Comparison of ENCODE assay signal across 10 mouse cellular contexts in genomic region chr5:75976696-75977095, GRCm38 (mm10). TPM values are rescaled to one million over a fixed set of nuclear protein-coding genes. Genes with fewer than 3 reads are reported as not detected.
DNase-seq lines count a peak whose midpoint lies in the region; ATAC-seq lines count a peak whose summit lies in the region.
"Had no signal": no experiment of that assay in that cellular context is flagged by ENCODE, and none has a peak within 500 bp of the region (broad histone marks: within the 10 kb centered on the region; RNA-seq: fewer than 3 reads in every experiment).

No protein-coding gene starts in this region.

- 52% methylated on average over 9 of the region's 9 CpGs for WGBS in heart, embryonic 16.5 days
- 30% methylated on average over 9 of the region's 9 CpGs for WGBS in embryonic facial prominence, embryonic 12.5 days
- 42% methylated on average over 9 of the region's 9 CpGs for WGBS in hindbrain, embryonic 16.5 days
- WGBS in midbrain, embryonic 13.5 days = 28% methylated on average over 9 of the region's 9 CpGs

- peak overlapping the region; percentile 70 for H3K4me3 ChIP-seq in heart, embryonic 16.5 days (ENCODE audit: low read length)
- peak overlapping the region; percentile 70; the same call in 1 of the 2 replicates for H3K4me3 ChIP-seq in embryonic facial prominence, embryonic 12.5 days
- peak overlapping the region; percentile 21 for H3K4me3 ChIP-seq in hindbrain, embryonic 16.5 days (ENCODE audit: low read length)
- peak overlapping the region; percentile 72; the same call in 1 of the 2 replicates for H3K4me3 ChIP-seq in midbrain, embryonic 13.5 days (replicated peaks)

- H3K27me3 ChIP-seq in heart, embryonic 16.5 days (ENCODE audit: control insufficient read depth, insufficient read depth, low read length) = peaks cover 25% of the 10 kb centered on the region
- H3K27me3 ChIP-seq in embryonic facial prominence, embryonic 12.5 days = peaks cover 66% of the 10 kb centered on the region
- peaks cover 18% of the 10 kb centered on the region for H3K27me3 ChIP-seq in hindbrain, embryonic 16.5 days (replicated peaks; ENCODE audit: control insufficient read depth, insufficient read depth, low read length)
- H3K27me3 ChIP-seq in midbrain, embryonic 13.5 days = peaks cover 79% of the 10 kb centered on the region

- peak overlapping the region; percentile 64 for H3K9ac ChIP-seq in heart, embryonic 16.5 days (ENCODE audit: low read length)
- H3K9ac ChIP-seq in embryonic facial prominence, embryonic 12.5 days = no peak overlapping the region
- H3K9ac ChIP-seq in hindbrain, embryonic 16.5 days (ENCODE audit: low read depth, low read length) = no peak overlapping the region
- no peak overlapping the region for H3K9ac ChIP-seq in midbrain, embryonic 13.5 days (replicated peaks)

- ATAC-seq in heart, embryonic 16.5 days (replicated peaks; ENCODE audit: extremely low read depth, insufficient read depth, low FRiP score) = no peak
- ATAC-seq in embryonic facial prominence, embryonic 12.5 days (ENCODE audit: insufficient number of reproducible peaks, insufficient read depth, low FRiP score, low TSS enrichment) = no peak
- no peak for ATAC-seq in hindbrain, embryonic 16.5 days
- peak; percentile 15; the same call in 1 of the 2 replicates for ATAC-seq in midbrain, embryonic 13.5 days

- H3K27ac ChIP-seq in heart, embryonic 16.5 days (ENCODE audit: low read length) = peak overlapping the region; percentile 64
- H3K27ac ChIP-seq in embryonic facial prominence, embryonic 12.5 days = no peak overlapping the region
- H3K27ac ChIP-seq in hindbrain, embryonic 16.5 days (ENCODE audit: low read depth, low read length) = peak overlapping the region; percentile 39; the same call in 1 of the 2 replicates
- no peak overlapping the region for H3K27ac ChIP-seq in midbrain, embryonic 13.5 days

- H3K4me1 ChIP-seq in heart, embryonic 16.5 days (ENCODE audit: control insufficient read depth, insufficient read depth, low read length) = peaks cover 9% of the 10 kb centered on the region
- H3K4me1 ChIP-seq in embryonic facial prominence, embryonic 12.5 days = peaks cover 16% of the 10 kb centered on the region; the same call in 1 of the 2 replicates
- H3K4me1 ChIP-seq in hindbrain, embryonic 16.5 days (ENCODE audit: control insufficient read depth, insufficient read depth, low read depth, low read length) = peaks cover 15% of the 10 kb centered on the region
- H3K4me1 ChIP-seq in midbrain, embryonic 13.5 days (replicated peaks) = peaks cover 18% of the 10 kb centered on the region

- H3K4me2 ChIP-seq in heart, embryonic 16.5 days (ENCODE audit: low read depth, low read length) = peak overlapping the region; percentile 15; the same call in 1 of the 2 replicates
- H3K4me2 ChIP-seq in embryonic facial prominence, embryonic 12.5 days (replicated peaks) = peak overlapping the region; percentile 98; the same call in 1 of the 2 replicates
- H3K4me2 ChIP-seq in hindbrain, embryonic 16.5 days (ENCODE audit: low read length) = peak overlapping the region; percentile 15; the same call in 1 of the 2 replicates
- H3K4me2 ChIP-seq in midbrain, embryonic 13.5 days (replicated peaks) = peak overlapping the region; percentile 9

- no peaks in the 10 kb centered on the region for H3K9me3 ChIP-seq in heart, embryonic 16.5 days (replicated peaks; ENCODE audit: control insufficient read depth, low read length)
- no peaks in the 10 kb centered on the region for H3K9me3 ChIP-seq in embryonic facial prominence, embryonic 12.5 days
- H3K9me3 ChIP-seq in hindbrain, embryonic 16.5 days (ENCODE audit: control insufficient read depth, low read length) = no peaks in the 10 kb centered on the region
- H3K9me3 ChIP-seq in midbrain, embryonic 13.5 days = no peaks in the 10 kb centered on the region

- intact Hi-C loops in heart, postnatal 10 days (cut with DNase I) = loop anchor here (2.0 kb wide), 1 partner anchor 106 kb away; no protein-coding TSS in a partner anchor

- no peaks in the 10 kb centered on the region for H3K36me3 ChIP-seq in heart, embryonic 16.5 days (ENCODE audit: control insufficient read depth, insufficient read depth)
- H3K36me3 ChIP-seq in embryonic facial prominence, embryonic 12.5 days = no peaks in the 10 kb centered on the region
- H3K36me3 ChIP-seq in hindbrain, embryonic 16.5 days (ENCODE audit: control insufficient read depth, insufficient read depth, low read length) = no peaks in the 10 kb centered on the region
- H3K36me3 ChIP-seq in midbrain, embryonic 13.5 days = no peaks in the 10 kb centered on the region

- no peak for DNase-seq in heart, postnatal 10 days
- no peak for DNase-seq in cerebellum, adult 9-11 months
- no peak for DNase-seq in spleen, postnatal 36 days (ENCODE audit: low spot score in 2 of 2)
- DNase-seq in kidney, postnatal 10 days = no peak
- DNase-seq: adrenal gland, postnatal 10 days; thymus, postnatal 36 days had no signal

RNA-seq across cellular contexts. Expression of gene Kdr, which starts 1.6 kb away (rescaled TPM):
- 38.5 and 46.2 TPM in 2 replicates for polyA plus RNA-seq in heart, embryonic 16.5 days (2015; fragmentation: Nextera tagmentation; extraction: Ambion mirVana)
- 100 to 1,000 TPM; 124 to 160 TPM for total RNA-seq in heart, postnatal 10 days (2021)
- polyA plus RNA-seq in embryonic facial prominence, embryonic 12.5 days (2016; fragmentation: Nextera tagmentation; extraction: Ambion mirVana) = 29.0 and 31.0 TPM in 2 replicates
- 21.7 and 28.6 TPM in 2 replicates for polyA plus RNA-seq in hindbrain, embryonic 16.5 days (2015; fragmentation: Nextera tagmentation; extraction: Ambion mirVana)
- 19.4 and 22.1 TPM in 2 replicates for polyA plus RNA-seq in midbrain, embryonic 13.5 days (2015; fragmentation: Nextera tagmentation; extraction: Ambion mirVana)

Comparison
In these comparisons a context has a peak if more than half of its experiments do, and no peak if none do; other contexts are left out.
1. H3K27ac ChIP-seq: peak in heart, embryonic 16.5 days (single experiment) and hindbrain, embryonic 16.5 days (single experiment); none in embryonic facial prominence, embryonic 12.5 days (single experiment) and midbrain, embryonic 13.5 days (single experiment).
2. H3K4me2 ChIP-seq: peak in every context shown above with its lines; median percentile 98 in embryonic facial prominence, embryonic 12.5 days; 15 in heart, embryonic 16.5 days; 15 in hindbrain, embryonic 16.5 days; 9 in midbrain, embryonic 13.5 days.
3. H3K4me3 ChIP-seq: peak in every context shown above with its lines; median percentile 72 in midbrain, embryonic 13.5 days; 70 in heart, embryonic 16.5 days; 70 in embryonic facial prominence, embryonic 12.5 days; 21 in hindbrain, embryonic 16.5 days.